Mouse (Mus musculus): ENCODE data around the gene Ang5. TPM values are rescaled to one million over a fixed set of nuclear protein-coding genes. Genes with fewer than 3 reads are reported as not detected.
"Not testable (repeated sequence)": the region's sequence is repeated elsewhere in the genome, so short reads cannot be mapped to it uniquely, and the experiment has no call there.

The Ang5 gene
- total and polyA plus RNA-seq, 2 experiments from 2014 or later: not detected

DNA sequence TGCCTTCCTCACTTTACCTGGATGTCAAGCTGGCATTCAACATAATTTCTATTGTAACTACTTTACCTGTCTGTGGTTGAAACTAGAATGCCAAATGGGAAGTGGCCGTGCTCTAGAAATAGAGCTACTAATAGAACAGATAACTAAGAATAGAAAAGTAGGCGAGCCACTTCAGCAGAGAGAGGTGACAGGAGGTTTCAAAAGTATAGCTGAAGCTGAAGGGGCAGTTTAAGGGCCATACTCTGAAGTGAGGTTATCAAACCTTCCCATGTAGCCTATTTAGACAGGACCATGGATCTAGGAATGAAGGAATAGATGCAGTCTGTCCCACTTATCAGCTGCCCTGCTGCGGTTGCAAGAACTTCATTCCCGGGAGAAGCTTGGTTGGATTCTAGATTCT lies 26.6 kb downstream of the Ang5 start:
- DNase-seq (ENCODE audit: low spot score) (no peak), ATAC-seq (no peak)
- Histone ChIP-seq H3K4me1 (ENCODE audit: insufficient read depth, low read length) (no peaks in the 10 kb centered on the region), H3K4me2 (ENCODE audit: low read depth, low read length) (no peak overlapping the region), H3K4me3 (ENCODE audit: low read length) (no peak overlapping the region), H3K27ac (no peak overlapping the region), H3K27me3 (ENCODE audit: insufficient read depth, low read length) (no peaks in the 10 kb centered on the region), H3K9me3 (ENCODE audit: low read length) (no peaks in the 10 kb centered on the region), H3K9ac (replicated peaks; ENCODE audit: low read length) (no peak overlapping the region), H3K36me3 (ENCODE audit: insufficient read depth, low read length) (no peaks in the 10 kb centered on the region)
- no peak for TF ChIP-seq CTCF (IDR thresholded peaks at IDR 0.05; ENCODE audit: low read depth)
- WGBS: 69% methylated on average over 4 of the region's 4 CpGs

- no peaks in the 10 kb centered on the region for H3K4me1 ChIP-seq (ENCODE audit: insufficient read depth, low read length)
- no peak overlapping the region for H3K9ac ChIP-seq (replicated peaks; ENCODE audit: low read length)
- H3K27me3 ChIP-seq (ENCODE audit: insufficient read depth, low read length): no peaks in the 10 kb centered on the region
- peak; percentile 71 for TF ChIP-seq CTCF (IDR thresholded peaks at IDR 0.05; ENCODE audit: low read depth)
- no peak overlapping the region for H3K27ac ChIP-seq
- 0% methylated on average over 4 of the region's 4 CpGs for WGBS
- H3K9me3 ChIP-seq (ENCODE audit: low read length): no peaks in the 10 kb centered on the region
- no peaks in the 10 kb centered on the region for H3K36me3 ChIP-seq (ENCODE audit: insufficient read depth, low read length)
- peak; percentile 68 for DNase-seq (ENCODE audit: low spot score)
- no peak overlapping the region for H3K4me3 ChIP-seq (ENCODE audit: low read length)
- no peak overlapping the region for H3K4me2 ChIP-seq (ENCODE audit: low read depth, low read length)
- ATAC-seq: peak; percentile 82
Measured at GRCm38 (mm10) chr14:43983897-43984296, 27.0 kb downstream of the Ang5 start.

- Histone ChIP-seq H3K36me3 (ENCODE audit: insufficient read depth, low read length) (no peaks in the 10 kb centered on the region), H3K27ac (no peak overlapping the region), H3K27me3 (ENCODE audit: insufficient read depth, low read length) (no peaks in the 10 kb centered on the region), H3K9ac (replicated peaks; ENCODE audit: low read length) (no peak overlapping the region), H3K9me3 (ENCODE audit: low read length) (no peaks in the 10 kb centered on the region), H3K4me1 (ENCODE audit: insufficient read depth, low read length) (no peaks in the 10 kb centered on the region), H3K4me3 (ENCODE audit: low read length) (no peak overlapping the region), H3K4me2 (ENCODE audit: low read depth, low read length) (no peak overlapping the region)
- DNase-seq (ENCODE audit: low spot score) (no peak), ATAC-seq (no peak)
- no peak for TF ChIP-seq CTCF (IDR thresholded peaks at IDR 0.05; ENCODE audit: low read depth)
- WGBS: 90% methylated on average over 2 of the region's 2 CpGs
Measured at GRCm38 (mm10) chr14:43986147-43986546, 29.3 kb downstream of the Ang5 start.

- DNase-seq (ENCODE audit: low spot score) (peak; percentile 66), ATAC-seq (peak; percentile 38; the same call in 1 of the 2 replicates)
Measured at GRCm38 (mm10) chr14:43987404-43987803, 30.5 kb downstream of the Ang5 start.

DNA sequence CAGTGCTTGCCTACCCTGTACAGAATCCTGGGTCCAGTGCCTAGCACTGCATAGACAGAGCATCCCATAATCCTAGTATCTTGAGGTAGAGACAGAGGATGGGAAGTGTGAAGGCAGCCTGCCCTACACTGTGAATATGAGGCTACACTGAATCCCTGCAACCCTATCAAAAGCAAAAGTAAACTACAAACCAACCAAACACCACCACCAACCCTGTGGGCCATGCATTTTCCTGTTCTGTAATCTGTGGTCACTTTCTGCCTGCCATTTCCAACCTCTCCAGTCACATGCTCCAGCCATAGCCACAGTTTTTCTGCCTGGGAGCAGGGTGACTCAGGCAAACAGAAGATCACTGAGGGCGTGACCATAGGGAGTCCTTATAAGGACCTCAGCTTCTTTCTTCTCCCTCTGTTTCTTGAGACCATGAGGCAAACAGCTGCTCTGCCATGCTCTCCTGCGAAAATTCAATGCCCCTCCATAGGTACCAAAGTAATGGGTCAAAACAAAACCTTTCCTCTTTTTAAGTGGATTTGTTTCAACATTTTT lies 41.7 kb downstream of the Ang5 start:
- H3K9ac ChIP-seq (replicated peaks; ENCODE audit: low read length); H3K4me2 ChIP-seq (ENCODE audit: low read depth, low read length); H3K27me3 ChIP-seq (ENCODE audit: insufficient read depth, low read length); DNase-seq (ENCODE audit: low spot score); H3K27ac ChIP-seq; ATAC-seq; H3K4me1 ChIP-seq (ENCODE audit: insufficient read depth, low read length); H3K4me3 ChIP-seq (ENCODE audit: low read length); H3K9me3 ChIP-seq (ENCODE audit: low read length); H3K36me3 ChIP-seq (ENCODE audit: insufficient read depth, low read length): not testable (repeated sequence)
- 79% methylated on average over 2 of the region's 2 CpGs for WGBS

More at GRCm38 (mm10) chr14:43987404-43987803, 30.5 kb downstream of the Ang5 start:
- H3K27me3 ChIP-seq (ENCODE audit: insufficient read depth, low read length); H3K9me3 ChIP-seq (ENCODE audit: low read length); H3K27ac ChIP-seq; H3K4me3 ChIP-seq (ENCODE audit: low read length); H3K4me2 ChIP-seq (ENCODE audit: low read depth, low read length); H3K36me3 ChIP-seq (ENCODE audit: insufficient read depth, low read length); H3K9ac ChIP-seq (replicated peaks; ENCODE audit: low read length); H3K4me1 ChIP-seq (ENCODE audit: insufficient read depth, low read length): not testable (repeated sequence)
- peak; percentile 72 for TF ChIP-seq CTCF (IDR thresholded peaks at IDR 0.05; ENCODE audit: low read depth)
- 16% methylated on average over 5 of the region's 5 CpGs for WGBS

DNA sequence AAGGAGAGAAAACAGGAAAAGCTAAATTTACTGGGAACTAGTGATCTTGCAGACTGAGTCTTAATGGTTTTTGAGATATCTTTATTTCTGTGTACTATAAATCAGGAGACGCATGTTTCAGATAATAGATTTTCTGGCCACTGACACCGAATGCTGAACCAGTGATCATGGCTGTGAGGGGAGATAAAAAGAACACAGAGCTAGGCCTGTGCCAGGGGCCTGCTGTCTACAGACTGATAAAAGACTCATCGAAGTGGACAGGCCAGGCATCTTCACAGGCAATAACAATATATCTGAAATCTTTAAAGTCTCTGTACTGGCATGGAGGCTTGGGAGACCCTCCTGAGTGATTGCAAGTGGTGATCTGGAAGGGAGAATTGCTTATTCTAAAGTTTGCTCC lies 44.7 kb downstream of the Ang5 start:
- ATAC-seq (no peak), DNase-seq (ENCODE audit: low spot score) (no peak)
- H3K4me2 ChIP-seq (ENCODE audit: low read depth, low read length): no peak overlapping the region
- no peaks in the 10 kb centered on the region for H3K9me3 ChIP-seq (ENCODE audit: low read length)
- no peaks in the 10 kb centered on the region for H3K36me3 ChIP-seq (ENCODE audit: insufficient read depth, low read length)
- 95% methylated on average over 3 of the region's 3 CpGs for WGBS
- no peak overlapping the region for H3K27ac ChIP-seq
- H3K4me3 ChIP-seq (ENCODE audit: low read length): no peak overlapping the region
- H3K4me1 ChIP-seq (ENCODE audit: insufficient read depth, low read length): no peaks in the 10 kb centered on the region
- H3K9ac ChIP-seq (replicated peaks; ENCODE audit: low read length): no peak overlapping the region
- H3K27me3 ChIP-seq (ENCODE audit: insufficient read depth, low read length): no peaks in the 10 kb centered on the region
- no peak for TF ChIP-seq CTCF (IDR thresholded peaks at IDR 0.05; ENCODE audit: low read depth)

DNA sequence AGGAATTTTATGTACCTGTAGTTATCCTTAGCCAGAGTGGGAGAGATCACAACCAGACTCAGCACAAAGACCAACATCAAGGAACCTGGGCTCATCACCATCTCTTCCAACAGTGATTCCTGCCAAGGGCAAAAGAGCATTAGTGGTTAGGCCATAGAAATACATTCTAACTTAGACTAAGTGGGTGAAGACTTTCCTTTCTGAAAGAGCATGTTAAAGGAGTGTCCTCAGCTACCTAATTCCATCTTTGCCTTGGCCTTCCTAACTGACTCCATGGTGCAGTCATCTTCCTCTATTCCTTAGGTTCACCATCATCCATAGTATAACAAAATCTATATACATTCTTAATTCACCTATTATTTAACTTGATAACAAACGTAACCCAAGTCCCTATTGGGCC lies 45.3 kb downstream of the Ang5 start, which contains the start of gene Ang6:
Ang6 (minus strand) TSS at position 101 of the 400 bp plus-strand sequence.
- no peaks in the 10 kb centered on the region for H3K4me1 ChIP-seq (ENCODE audit: insufficient read depth, low read length)
- ATAC-seq (no peak), DNase-seq (ENCODE audit: low spot score) (no peak)
- no peak within 1 kb of the TSS for H3K27ac ChIP-seq
- H3K27me3 ChIP-seq (ENCODE audit: insufficient read depth, low read length): no peaks in the 10 kb centered on the region
- no peaks in the 10 kb centered on the region for H3K9me3 ChIP-seq (ENCODE audit: low read length)
- no peak within 1 kb of the TSS for H3K4me3 ChIP-seq (ENCODE audit: low read length)
- no peak within 1 kb of the TSS for H3K4me2 ChIP-seq (ENCODE audit: low read depth, low read length)
- no peaks in the 10 kb centered on the region for H3K36me3 ChIP-seq (ENCODE audit: insufficient read depth, low read length)
- no peak for TF ChIP-seq CTCF (IDR thresholded peaks at IDR 0.05; ENCODE audit: low read depth)
- no peak within 1 kb of the TSS for H3K9ac ChIP-seq (replicated peaks; ENCODE audit: low read length)
- 79% methylated on average over 1 of the region's 1 CpGs for WGBS

DNA sequence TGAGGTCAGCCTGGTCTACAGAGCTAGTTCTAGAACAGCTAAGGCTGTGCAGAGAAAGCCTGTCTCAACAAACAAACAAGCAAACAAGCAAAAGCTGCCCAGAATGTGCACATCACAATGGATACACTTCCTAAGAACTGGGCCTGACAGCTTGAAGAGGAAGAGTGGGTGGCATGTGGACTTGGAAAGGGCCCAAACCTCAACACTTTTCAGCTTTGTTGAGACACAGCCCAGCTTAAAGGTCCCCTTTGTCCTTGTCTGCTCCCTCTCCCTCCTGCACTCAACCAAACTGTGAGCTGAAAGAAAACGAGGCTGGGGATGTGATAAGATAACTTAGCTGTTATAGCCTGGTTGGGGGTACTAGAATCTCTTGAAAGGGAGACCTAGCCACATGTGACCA lies 51.2 kb downstream of the Ang5 start:
- H3K4me3 ChIP-seq (ENCODE audit: low read length); H3K9me3 ChIP-seq (ENCODE audit: low read length); ATAC-seq; H3K4me2 ChIP-seq (ENCODE audit: low read depth, low read length); H3K36me3 ChIP-seq (ENCODE audit: insufficient read depth, low read length); H3K27me3 ChIP-seq (ENCODE audit: insufficient read depth, low read length); DNase-seq (ENCODE audit: low spot score); H3K27ac ChIP-seq; H3K4me1 ChIP-seq (ENCODE audit: insufficient read depth, low read length); H3K9ac ChIP-seq (replicated peaks; ENCODE audit: low read length): not testable (repeated sequence)
- no CpG with 5 or more reads among the region's 1 CpGs for WGBS

DNA sequence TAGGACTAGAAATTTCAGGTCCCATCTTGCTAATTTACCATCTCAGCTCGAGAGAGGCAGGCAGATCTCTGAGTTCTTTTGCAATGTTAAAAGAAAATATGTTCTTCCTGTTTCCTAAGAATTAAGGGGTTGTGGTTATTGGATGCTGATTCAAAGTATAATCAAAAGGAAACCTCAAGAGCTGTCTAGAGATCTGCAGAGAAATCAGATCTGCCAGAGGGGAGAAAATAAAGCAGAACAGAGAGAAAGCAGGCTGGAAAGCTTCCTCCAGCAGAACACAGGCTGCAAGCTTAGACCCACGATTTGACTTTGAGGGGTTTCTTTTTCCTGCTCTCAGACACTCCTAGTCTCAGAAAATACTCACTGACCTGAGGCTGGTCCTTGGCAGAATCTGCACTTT lies 52.8 kb downstream of the Ang5 start:
- not testable (repeated sequence) for H3K9me3 ChIP-seq (ENCODE audit: low read length); H3K36me3 ChIP-seq (ENCODE audit: insufficient read depth, low read length); H3K27ac ChIP-seq; H3K4me1 ChIP-seq (ENCODE audit: insufficient read depth, low read length); H3K9ac ChIP-seq (replicated peaks; ENCODE audit: low read length); H3K4me2 ChIP-seq (ENCODE audit: low read depth, low read length); ATAC-seq; H3K27me3 ChIP-seq (ENCODE audit: insufficient read depth, low read length); H3K4me3 ChIP-seq (ENCODE audit: low read length); DNase-seq (ENCODE audit: low spot score)
- 45% methylated on average over 1 of the region's 2 CpGs for WGBS
